Mouse (Mus musculus): ENCODE measurements around the gene Dars.
"Not testable (repeated sequence)": the region's sequence is repeated elsewhere in the genome, so short reads cannot be mapped to it uniquely, and the experiment has no call there.

Dars gene

GRCm38 (mm10) chr1:128344232-128344631 is 72.9 kb downstream of the Dars start:
- DNase-seq (ENCODE audit: low read depth, low spot score), result no peak

- no peak for DNase-seq (ENCODE audit: low read depth, low spot score)
These were observed 79.4 kb downstream of the Dars start for GRCm38 (mm10) chr1:128337708-128338320.

- no peak for DNase-seq (ENCODE audit: low read depth, low spot score)
These were observed 86.9 kb downstream of the Dars start for GRCm38 (mm10) chr1:128330313-128330712.

GRCm38 (mm10) chr1:128328218-128328617 is 89.0 kb downstream of the Dars start, which contains the start of gene Lct:
Gene Lct, minus strand, starts transcription at chr1:128328318.
- DNase-seq (ENCODE audit: low read depth, low spot score), result no peak

- no peak for DNase-seq (ENCODE audit: low read depth, low spot score)
These were observed 90.0 kb downstream of the Dars start for GRCm38 (mm10) chr1:128327165-128327564.

GRCm38 (mm10) chr1:128324776-128325175 is 92.4 kb downstream of the Dars start:
- no peak for DNase-seq (ENCODE audit: low read depth, low spot score)

- no peak for DNase-seq (ENCODE audit: low read depth, low spot score)
These were observed 94.0 kb downstream of the Dars start for GRCm38 (mm10) chr1:128323026-128323643.

- DNase-seq (ENCODE audit: low read depth, low spot score), result not testable (repeated sequence)
These were observed 97.9 kb downstream of the Dars start for GRCm38 (mm10) chr1:128319266-128319665.

GRCm38 (mm10) chr1:128314665-128315064 is 102.5 kb downstream of the Dars start:
- no peak for DNase-seq (ENCODE audit: low read depth, low spot score)
